Mouse (Mus musculus) spleen, adult 2 months (tissue): ENCODE results near the gene Krt77. TPM values are rescaled to one million over a fixed set of nuclear protein-coding genes. Genes with fewer than 3 reads are reported as not detected.

Experiments used
- DNase-seq, 2 experiments: peaks; one replicate each; pipeline versions ENCODE4 v3.0.0 to v3.0.0-alpha.2; 2012 to 2021; ENCODE audit warnings: low spot score in 2 of 2, low read depth in 1 of 2
- H3K27ac ChIP-seq: fragments of 200-500 bp; 2 replicates; pipeline ENCODE4 v1.5.1; 2012; ENCODE audit warnings: low read length, inconsistent platforms; ENCODE audit not compliant: insufficient read depth
- H3K27me3 ChIP-seq: fragments of 200-500 bp; 2 replicates; pipeline ENCODE4 v1.6.1; 2012; ENCODE audit warnings: mild to moderate bottlenecking, moderate library complexity, low read length, inconsistent platforms; ENCODE audit not compliant: control insufficient read depth, insufficient read depth
- H3K36me3 ChIP-seq: fragments of 200-500 bp; 2 replicates; pipeline ENCODE4 v1.6.1; 2012; ENCODE audit warnings: mild to moderate bottlenecking, low read length, inconsistent platforms; ENCODE audit not compliant: control insufficient read depth, insufficient read depth
- H3K4me1 ChIP-seq: fragments of 200-500 bp; 2 replicates; pipeline ENCODE4 v1.6.1; 2011; ENCODE audit warnings: inconsistent platforms; ENCODE audit not compliant: control insufficient read depth, insufficient read depth, insufficient read length
- H3K4me3 ChIP-seq: fragments of 200-500 bp; 2 replicates; pipeline ENCODE4 v1.5.1; 2011; ENCODE audit warnings: mild to moderate bottlenecking, inconsistent platforms; ENCODE audit not compliant: insufficient read depth, insufficient read length; ENCODE audit errors: extremely low read depth
- CTCF ChIP-seq: fragments of 200-500 bp; IDR thresholded peaks from 2 replicates; pipeline ENCODE4 v1.5.1; 2011; ENCODE audit warnings: mild to moderate bottlenecking, inconsistent platforms; ENCODE audit not compliant: insufficient read depth, insufficient read length, insufficient replicate concordance; ENCODE audit errors: extremely low read depth
- POLR2A ChIP-seq: fragments of 200-500 bp; IDR thresholded peaks from 2 replicates; pipeline ENCODE4 v1.6.1; 2011; ENCODE audit warnings: low read depth, low read length, inconsistent platforms
- WGBS: fragments of 180-500 bp; shearing (Covaris S2); methylation state at CpG from one replicate; pipeline ENCODE4 v1.1.7; 2018; 5-methylcytosine and 5-hydroxymethylcytosine counted together
- polyA plus RNA-seq: library from polyadenylated mRNA; depleted of rRNA; stranded (reverse); fragments of >200 nt; gene quantifications from 2 replicates; pipeline ENCODE4 v1.2.3, GENCODE M21; 2012; rRNA removed

The Krt77 gene
- polyA plus RNA-seq, result not detected in 2 replicates

DNA sequence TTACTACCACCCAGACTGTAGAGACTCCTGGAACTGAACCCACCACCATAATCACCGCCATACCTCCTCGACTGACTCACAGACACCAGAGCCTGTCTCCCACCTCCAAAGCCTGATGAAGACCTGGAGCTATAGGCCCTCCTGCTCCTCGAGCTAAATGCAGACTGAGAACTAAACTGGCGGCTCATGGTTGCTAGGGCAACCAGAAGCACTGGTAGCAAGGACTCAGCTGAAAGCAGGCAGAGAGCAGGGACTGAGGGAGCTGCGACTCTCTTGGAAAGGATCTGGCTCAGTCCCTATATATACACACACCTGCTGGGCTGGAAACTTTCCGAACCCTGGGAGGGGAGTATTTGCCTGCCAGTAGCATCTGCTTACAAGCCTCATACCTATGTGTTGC lies at the start of gene Krt77:
Gene Krt77 (minus strand): TSS at position 275 of the 400 bp plus-strand sequence.
- Histone ChIP-seq H3K4me1 (no peaks in the 10 kb centered on the region), H3K27me3 (no peaks in the 10 kb centered on the region), H3K4me3 (no peak within 1 kb of the TSS), H3K36me3 (no peaks in the 10 kb centered on the region), H3K27ac (no peak within 1 kb of the TSS)
- no peak for TF ChIP-seq POLR2A
- TF ChIP-seq CTCF, result no peak
- WGBS, result 40% methylated on average over 6 of the region's 6 CpGs
- no peak for DNase-seq

GRCm38 (mm10) chr15:101916072-101916471 lies 46.6 kb upstream of the Krt77 start:
- H3K4me3 ChIP-seq, result no peak overlapping the region
- no peak overlapping the region for H3K27ac ChIP-seq
- DNase-seq, result no peak
- TF ChIP-seq POLR2A (no peak), CTCF (no peak)
- no peaks in the 10 kb centered on the region for H3K4me1 ChIP-seq
- no peaks in the 10 kb centered on the region for H3K36me3 ChIP-seq
- no peaks in the 10 kb centered on the region for H3K27me3 ChIP-seq
- 75% methylated on average over 2 of the region's 2 CpGs for WGBS

DNA sequence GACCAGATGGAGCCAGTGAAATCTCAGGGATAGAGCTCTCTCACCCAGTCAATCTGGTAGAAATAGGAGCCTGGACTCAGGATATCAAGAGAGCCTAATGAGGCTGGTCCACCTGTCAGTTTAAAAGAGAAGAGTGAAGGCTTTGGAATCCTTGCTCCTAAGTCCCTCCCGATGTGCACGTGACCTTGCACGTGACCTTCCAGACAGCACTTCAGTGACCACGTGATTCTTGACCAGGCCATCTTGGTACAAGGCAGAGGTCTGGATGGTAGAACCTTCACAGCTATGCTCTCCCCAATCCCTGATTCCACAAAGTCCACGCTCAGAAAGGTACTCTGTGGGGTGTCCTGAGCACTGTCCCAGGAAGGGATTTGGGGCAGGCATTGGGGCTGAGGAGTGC lies 35.3 kb upstream of the Krt77 start:
- Histone ChIP-seq H3K27ac (no peak overlapping the region), H3K27me3 (no peaks in the 10 kb centered on the region), H3K4me1 (no peaks in the 10 kb centered on the region), H3K4me3 (no peak overlapping the region), H3K36me3 (no peaks in the 10 kb centered on the region)
- WGBS, result 88% methylated on average over 5 of the region's 5 CpGs
- TF ChIP-seq CTCF (no peak), POLR2A (no peak)
- DNase-seq, result no peak

DNA sequence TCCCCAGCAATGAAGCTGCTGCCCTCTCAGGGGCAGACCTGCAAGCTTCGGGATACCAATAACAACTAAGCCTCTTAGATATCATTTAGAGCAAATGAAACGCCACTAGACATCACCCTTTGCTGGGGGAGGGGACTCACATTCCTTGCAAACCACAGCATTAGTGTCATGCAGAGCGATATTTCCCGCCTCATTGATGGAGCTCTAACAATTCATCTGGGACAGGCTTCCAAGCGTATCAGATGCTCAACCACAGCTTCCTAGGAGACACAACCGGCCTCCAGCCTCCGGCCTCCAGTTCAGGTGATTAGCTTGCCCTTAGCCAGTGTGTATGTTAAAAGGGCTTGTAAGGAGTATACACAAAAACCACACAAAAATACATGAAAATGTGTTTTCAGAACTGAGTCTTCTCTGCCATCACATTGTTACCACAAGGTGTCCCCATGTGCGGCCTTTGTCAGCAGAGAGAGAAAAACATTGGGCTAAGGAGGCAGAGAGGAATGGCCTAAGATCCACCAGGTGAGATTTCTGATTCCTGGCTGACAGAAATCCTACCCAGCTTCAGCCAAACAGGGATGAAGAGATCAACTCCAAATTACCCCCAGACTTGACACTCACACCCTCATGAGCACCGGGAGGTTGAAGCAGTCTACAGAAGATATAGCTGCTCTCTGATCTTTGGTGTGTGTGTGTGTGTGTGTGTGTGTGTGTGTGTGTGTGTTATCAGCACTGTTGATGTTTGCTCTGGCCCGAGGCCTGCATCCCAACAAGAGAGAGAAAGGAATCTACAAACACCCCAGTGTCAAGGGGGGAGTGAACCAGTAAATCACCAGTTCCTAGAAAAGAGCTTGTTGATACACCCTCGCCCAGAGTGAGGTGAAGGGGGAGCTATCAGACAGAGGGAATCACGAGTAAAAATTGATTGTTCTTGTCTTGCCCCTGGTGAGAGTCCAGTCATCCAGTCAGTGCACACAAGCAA lies 33.0 kb upstream of the Krt77 start:
- WGBS, result 68% methylated on average over 12 of the region's 12 CpGs
- no peak for DNase-seq
- Histone ChIP-seq H3K4me3 (no peak overlapping the region), H3K27ac (no peak overlapping the region), H3K36me3 (no peaks in the 10 kb centered on the region), H3K27me3 (no peaks in the 10 kb centered on the region), H3K4me1 (no peaks in the 10 kb centered on the region)
- TF ChIP-seq POLR2A (no peak), CTCF (no peak)

- TF ChIP-seq POLR2A, result no peak
- no peak for TF ChIP-seq CTCF
- Histone ChIP-seq H3K27ac (no peak overlapping the region), H3K27me3 (no peaks in the 10 kb centered on the region), H3K4me3 (no peak overlapping the region), H3K4me1 (no peaks in the 10 kb centered on the region), H3K36me3 (no peaks in the 10 kb centered on the region)
- no peak for DNase-seq
- 89% methylated on average over 4 of the region's 4 CpGs for WGBS
These were observed 25.7 kb upstream of the Krt77 start for GRCm38 (mm10) chr15:101895216-101895615.

DNA sequence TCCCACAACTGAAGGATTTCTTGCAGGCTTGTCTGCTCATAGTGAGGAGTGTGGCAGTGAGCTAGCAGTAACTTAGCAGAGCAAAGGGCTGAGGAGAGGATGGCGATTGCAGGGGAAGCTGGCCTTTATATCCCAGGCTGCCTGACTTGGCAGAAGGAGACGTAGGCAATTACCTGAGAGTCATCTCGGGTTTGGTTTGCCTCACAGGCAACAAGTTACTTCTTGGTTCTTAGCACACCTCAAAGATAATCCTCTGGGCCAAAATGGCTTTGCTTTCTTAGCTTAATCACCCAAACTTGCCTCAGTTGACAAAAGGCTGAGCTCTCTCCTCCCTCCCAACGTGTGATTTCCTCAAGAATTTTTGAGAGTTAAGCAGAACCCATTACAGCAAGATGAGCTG lies 23.3 kb upstream of the Krt77 start, which contains the start of gene Krt76:
Gene Krt76 (minus strand): TSS at position 101 of the 400 bp plus-strand sequence.
- Histone ChIP-seq H3K4me3 (no peak within 1 kb of the TSS), H3K27ac (no peak within 1 kb of the TSS), H3K36me3 (no peaks in the 10 kb centered on the region), H3K27me3 (no peaks in the 10 kb centered on the region), H3K4me1 (no peaks in the 10 kb centered on the region)
- TF ChIP-seq CTCF, result no peak
- no peak for TF ChIP-seq POLR2A
- no peak for DNase-seq
- WGBS, result 57% methylated on average over 4 of the region's 4 CpGs

- TF ChIP-seq POLR2A (no peak), CTCF (no peak)
- Histone ChIP-seq H3K27ac (no peak overlapping the region), H3K4me3 (no peak overlapping the region), H3K4me1 (no peaks in the 10 kb centered on the region), H3K27me3 (no peaks in the 10 kb centered on the region), H3K36me3 (no peaks in the 10 kb centered on the region)
- no peak for DNase-seq
- 37% methylated on average over 11 of the region's 11 CpGs for WGBS
These were observed 10.3 kb upstream of the Krt77 start for GRCm38 (mm10) chr15:101879776-101880175.
